Mouse (Mus musculus) intestine, embryonic 15.5 days (tissue): ENCODE measurements at regions not wholly inside any gene's neighbourhood (a gene's known extent, or its start where the extent isn't known, plus 50 kb on each side); places are given as distances from the start of the nearest gene placed in this dataset.

Experiments used
- ATAC-seq: fragments of 200-750 bp; cut with Nextera tagmentation; 2 replicates; pipeline ENCODE4 v1.8.0; 2017; ENCODE audit warnings: moderate TSS enrichment, moderate library complexity
- H3K27ac ChIP-seq: fragments of 300-500 bp; sonication (generic); 2 replicates; pipeline ENCODE4 v1.5.1; 2015; ENCODE audit warnings: mild to moderate bottlenecking, inconsistent platforms
- H3K27me3 ChIP-seq: fragments of 300-500 bp; sonication (generic); replicated peaks from 2 replicates; pipeline ENCODE4 v1.6.1; 2015; ENCODE audit warnings: inconsistent platforms
- H3K36me3 ChIP-seq: fragments of 300-500 bp; sonication (generic); 2 replicates; pipeline ENCODE4 v1.6.1; 2015; ENCODE audit warnings: inconsistent platforms
- H3K4me1 ChIP-seq: fragments of 300-500 bp; sonication (generic); replicated peaks from 2 replicates; pipeline ENCODE4 v1.6.1; 2015; ENCODE audit warnings: inconsistent platforms
- H3K4me2 ChIP-seq: fragments of 300-500 bp; sonication (generic); replicated peaks from 2 replicates; pipeline ENCODE4 v1.6.1; 2015; ENCODE audit warnings: mild to moderate bottlenecking, inconsistent platforms
- H3K4me3 ChIP-seq: fragments of 300-500 bp; sonication (generic); replicated peaks from 2 replicates; pipeline ENCODE4 v1.5.1; 2015; ENCODE audit warnings: inconsistent platforms
- H3K9ac ChIP-seq: fragments of 300-500 bp; sonication (generic); 2 replicates; pipeline ENCODE4 v1.6.1; 2015; ENCODE audit warnings: inconsistent platforms
- H3K9me3 ChIP-seq: fragments of 300-500 bp; sonication (generic); 2 replicates; pipeline ENCODE4 v1.6.1; 2016; ENCODE audit warnings: inconsistent platforms
- WGBS: fragments of 180-500 bp; shearing (Covaris S2); methylation state at CpG from one replicate; pipeline ENCODE4 v1.1.7; 2015; 5-methylcytosine and 5-hydroxymethylcytosine counted together

GRCm38 (mm10) chr16:46617544-46618335 lies 119.4 kb upstream of the Nectin3 start:
- no peak overlapping the region for H3K9ac ChIP-seq
- no peak overlapping the region for H3K27ac ChIP-seq
- H3K9me3 ChIP-seq = no peaks in the 10 kb centered on the region
- no peaks in the 10 kb centered on the region for H3K4me1 ChIP-seq
- H3K36me3 ChIP-seq = no peaks in the 10 kb centered on the region
- H3K27me3 ChIP-seq = no peaks in the 10 kb centered on the region
- WGBS = 45% methylated on average over 13 of the region's 13 CpGs
- no peak; the same call in 1 of the 2 replicates for ATAC-seq
- no peak overlapping the region for H3K4me2 ChIP-seq
- H3K4me3 ChIP-seq = no peak overlapping the region

DNA sequence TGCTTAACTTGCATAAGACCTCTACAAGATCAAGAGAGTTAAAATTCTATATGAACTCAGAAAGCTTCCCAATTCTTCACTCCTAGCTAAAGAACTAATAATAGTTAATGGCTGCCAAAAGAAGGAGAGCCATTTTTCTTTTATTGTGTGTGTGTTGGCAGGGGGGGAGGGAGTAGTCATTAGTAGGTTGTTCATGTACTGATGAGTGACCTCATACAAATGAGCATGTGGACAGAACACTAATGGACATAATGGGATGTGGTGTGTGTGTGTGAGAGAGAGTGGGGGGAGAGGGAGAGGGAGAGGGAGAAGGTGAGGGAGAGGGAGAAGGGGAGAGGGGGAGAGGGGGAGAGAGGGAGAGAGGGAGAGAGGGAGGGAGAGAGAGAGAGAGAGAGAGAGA lies 118.3 kb upstream of the Nectin3 start:
- H3K27ac ChIP-seq = no peak overlapping the region
- no peaks in the 10 kb centered on the region for H3K36me3 ChIP-seq
- H3K4me2 ChIP-seq = no peak overlapping the region
- H3K9ac ChIP-seq = no peak overlapping the region
- no peaks in the 10 kb centered on the region for H3K9me3 ChIP-seq
- H3K27me3 ChIP-seq = no peaks in the 10 kb centered on the region
- H3K4me3 ChIP-seq = no peak overlapping the region
- no peaks in the 10 kb centered on the region for H3K4me1 ChIP-seq
- no peak for ATAC-seq

DNA sequence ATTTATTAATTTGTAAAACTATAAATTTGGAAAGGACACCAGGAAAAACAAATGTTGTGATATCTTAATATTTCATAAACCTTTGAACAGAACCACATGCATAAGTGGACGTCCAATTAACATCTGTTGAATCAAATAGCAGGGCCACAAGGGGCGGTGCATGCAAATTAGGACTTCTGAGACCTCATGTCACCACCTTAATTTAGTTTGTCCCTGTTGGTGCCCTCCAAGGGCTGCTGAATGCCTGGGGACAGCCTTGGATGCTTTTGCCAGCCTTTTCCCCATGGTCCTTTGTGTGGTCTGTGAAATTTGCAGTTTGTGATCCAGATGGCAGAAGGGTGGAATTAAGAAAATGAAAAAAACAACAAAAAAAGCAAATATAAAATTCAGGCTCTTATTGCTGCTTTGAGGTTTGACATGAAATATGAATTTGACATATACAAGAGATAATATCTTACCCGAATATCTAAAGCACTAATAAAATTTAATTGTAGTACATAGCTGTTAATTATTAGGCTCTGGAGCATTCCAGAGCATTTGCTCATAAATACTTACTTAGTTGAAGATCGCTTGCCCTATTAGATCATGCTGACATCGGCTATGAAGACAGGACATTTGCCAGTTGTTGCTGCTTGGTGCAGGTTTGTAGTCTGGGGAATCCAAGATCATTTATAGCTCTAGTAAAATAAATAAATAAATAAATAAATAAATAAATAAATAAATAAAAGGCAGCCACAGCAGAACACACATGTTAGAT lies 114.9 kb upstream of the Nectin3 start:
- Histone ChIP-seq H3K27ac (no peak overlapping the region), H3K4me2 (no peak overlapping the region), H3K9me3 (no peaks in the 10 kb centered on the region), H3K4me1 (no peaks in the 10 kb centered on the region), H3K27me3 (no peaks in the 10 kb centered on the region), H3K9ac (no peak overlapping the region), H3K4me3 (no peak overlapping the region), H3K36me3 (no peaks in the 10 kb centered on the region)
- ATAC-seq = no peak
- 70% methylated on average over 5 of the region's 5 CpGs for WGBS

- Histone ChIP-seq H3K4me3 (no peak overlapping the region), H3K4me2 (no peak overlapping the region), H3K4me1 (no peaks in the 10 kb centered on the region), H3K9ac (no peak overlapping the region), H3K27ac (no peak overlapping the region), H3K36me3 (no peaks in the 10 kb centered on the region), H3K27me3 (no peaks in the 10 kb centered on the region), H3K9me3 (no peaks in the 10 kb centered on the region)
- no peak for ATAC-seq
These were observed 107.5 kb upstream of the Nectin3 start for GRCm38 (mm10) chr16:46605879-46606203.

GRCm38 (mm10) chr16:46605001-46605878 lies 106.9 kb upstream of the Nectin3 start:
- Histone ChIP-seq H3K36me3 (no peaks in the 10 kb centered on the region), H3K4me3 (no peak overlapping the region), H3K9ac (no peak overlapping the region), H3K4me2 (no peak overlapping the region), H3K27me3 (no peaks in the 10 kb centered on the region), H3K27ac (no peak overlapping the region), H3K9me3 (no peaks in the 10 kb centered on the region), H3K4me1 (no peaks in the 10 kb centered on the region)
- 51% methylated on average over 11 of the region's 11 CpGs for WGBS
- no peak for ATAC-seq

DNA sequence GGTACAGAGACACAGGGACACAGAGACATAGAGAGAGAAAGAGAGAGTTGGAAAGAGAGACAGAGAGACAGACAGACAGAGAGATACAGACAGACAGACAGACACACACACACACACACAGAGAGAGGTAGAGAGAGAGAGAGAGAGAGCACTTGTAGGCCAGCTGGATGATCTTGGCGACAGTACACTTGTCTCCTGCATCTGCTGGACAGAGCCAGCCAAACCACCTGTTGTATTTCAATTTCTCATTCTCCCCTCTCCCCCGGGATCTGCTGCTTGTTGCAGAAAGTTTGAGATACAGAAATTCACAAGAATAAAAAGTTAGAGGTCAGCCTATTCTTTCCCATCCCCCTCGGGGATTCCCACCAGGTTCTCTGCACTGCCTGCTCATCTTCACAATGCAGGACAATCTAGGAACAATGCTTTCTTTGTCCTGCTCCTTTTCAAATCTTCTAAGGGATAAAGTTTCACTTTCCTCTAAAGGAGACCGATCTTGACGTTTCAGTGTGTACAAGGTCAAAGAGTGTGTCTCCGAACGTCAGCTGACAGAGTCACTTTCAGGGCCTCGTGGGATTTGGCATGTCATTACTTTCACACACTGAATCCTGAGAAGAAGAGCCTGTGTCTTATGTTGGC lies 94.4 kb upstream of the Nectin3 start:
- Histone ChIP-seq H3K4me1 (no peaks in the 10 kb centered on the region), H3K27me3 (no peaks in the 10 kb centered on the region), H3K4me3 (no peak overlapping the region), H3K27ac (no peak overlapping the region), H3K9ac (no peak overlapping the region), H3K9me3 (no peaks in the 10 kb centered on the region), H3K36me3 (no peaks in the 10 kb centered on the region), H3K4me2 (no peak overlapping the region)
- no peak for ATAC-seq
- 34% methylated on average over 8 of the region's 8 CpGs for WGBS

GRCm38 (mm10) chr16:46587056-46587455 lies 88.7 kb upstream of the Nectin3 start:
- H3K4me1 ChIP-seq = no peaks in the 10 kb centered on the region
- H3K4me3 ChIP-seq = no peak overlapping the region
- no peak for ATAC-seq
- H3K4me2 ChIP-seq = no peak overlapping the region
- 49% methylated on average over 1 of the region's 1 CpGs for WGBS
- no peak overlapping the region for H3K9ac ChIP-seq
- H3K9me3 ChIP-seq = no peaks in the 10 kb centered on the region
- H3K27ac ChIP-seq = no peak overlapping the region
- no peaks in the 10 kb centered on the region for H3K27me3 ChIP-seq
- no peaks in the 10 kb centered on the region for H3K36me3 ChIP-seq

- no peaks in the 10 kb centered on the region for H3K27me3 ChIP-seq
- H3K4me1 ChIP-seq = 0 out of 2 replicates have a peak, but pooled peaks cover 2% of the 10 kb centered on the region
- H3K9me3 ChIP-seq = no peaks in the 10 kb centered on the region
- no peaks in the 10 kb centered on the region for H3K36me3 ChIP-seq
- no peak for ATAC-seq
- no peak overlapping the region for H3K4me2 ChIP-seq
- H3K27ac ChIP-seq = no peak overlapping the region
- H3K9ac ChIP-seq = no peak overlapping the region
- H3K4me3 ChIP-seq = no peak overlapping the region
These were observed 86.2 kb upstream of the Nectin3 start for GRCm38 (mm10) chr16:46584502-46584901.

GRCm38 (mm10) chr16:46581115-46581514 lies 82.8 kb upstream of the Nectin3 start:
- no peaks in the 10 kb centered on the region for H3K27me3 ChIP-seq
- no peak overlapping the region for H3K27ac ChIP-seq
- peak; percentile 64; the same call in 1 of the 2 replicates for ATAC-seq
- 60% methylated on average over 10 of the region's 10 CpGs for WGBS
- H3K4me3 ChIP-seq = no peak overlapping the region
- no peak overlapping the region for H3K4me2 ChIP-seq
- H3K9ac ChIP-seq = no peak overlapping the region
- H3K36me3 ChIP-seq = no peaks in the 10 kb centered on the region
- 0 out of 2 replicates have a peak, but pooled peaks cover 2% of the 10 kb centered on the region for H3K4me1 ChIP-seq
- no peaks in the 10 kb centered on the region for H3K9me3 ChIP-seq

GRCm38 (mm10) chr16:46574221-46574620 lies 75.9 kb upstream of the Nectin3 start:
- ATAC-seq = no peak
- H3K9me3 ChIP-seq = no peaks in the 10 kb centered on the region
- no peaks in the 10 kb centered on the region for H3K27me3 ChIP-seq
- H3K4me3 ChIP-seq = no peak overlapping the region
- H3K9ac ChIP-seq = no peak overlapping the region
- H3K36me3 ChIP-seq = no peaks in the 10 kb centered on the region
- no peak overlapping the region for H3K27ac ChIP-seq
- H3K4me2 ChIP-seq = no peak overlapping the region
- 74% methylated on average over 6 of the region's 6 CpGs for WGBS
- no peaks in the 10 kb centered on the region for H3K4me1 ChIP-seq

DNA sequence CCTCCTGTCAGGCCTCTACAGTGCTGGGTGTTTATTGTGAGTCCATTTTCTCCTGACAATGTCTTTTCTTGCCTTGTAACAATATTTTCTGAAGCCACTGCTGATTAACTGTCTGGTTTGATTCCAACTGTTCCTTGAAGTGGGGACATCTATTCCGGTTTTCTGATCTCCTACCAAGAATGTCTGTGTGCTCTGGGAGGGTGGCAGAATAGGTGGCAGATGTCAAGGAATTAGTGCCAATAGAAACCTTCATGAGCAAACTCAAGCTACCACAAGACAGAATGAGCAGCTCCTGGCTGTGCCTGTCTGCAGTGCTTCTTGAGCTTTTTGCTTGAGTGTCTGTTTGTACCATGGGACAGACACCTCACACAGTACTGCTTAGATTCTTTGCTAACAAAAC lies 69.1 kb upstream of the Nectin3 start:
- H3K36me3 ChIP-seq = no peaks in the 10 kb centered on the region
- no peaks in the 10 kb centered on the region for H3K9me3 ChIP-seq
- H3K27me3 ChIP-seq = no peaks in the 10 kb centered on the region
- no peak overlapping the region for H3K9ac ChIP-seq
- WGBS = 91% methylated on average over 1 of the region's 1 CpGs
- H3K4me3 ChIP-seq = no peak overlapping the region
- H3K27ac ChIP-seq = no peak overlapping the region
- H3K4me1 ChIP-seq = no peaks in the 10 kb centered on the region
- no peak overlapping the region for H3K4me2 ChIP-seq
- ATAC-seq = no peak

DNA sequence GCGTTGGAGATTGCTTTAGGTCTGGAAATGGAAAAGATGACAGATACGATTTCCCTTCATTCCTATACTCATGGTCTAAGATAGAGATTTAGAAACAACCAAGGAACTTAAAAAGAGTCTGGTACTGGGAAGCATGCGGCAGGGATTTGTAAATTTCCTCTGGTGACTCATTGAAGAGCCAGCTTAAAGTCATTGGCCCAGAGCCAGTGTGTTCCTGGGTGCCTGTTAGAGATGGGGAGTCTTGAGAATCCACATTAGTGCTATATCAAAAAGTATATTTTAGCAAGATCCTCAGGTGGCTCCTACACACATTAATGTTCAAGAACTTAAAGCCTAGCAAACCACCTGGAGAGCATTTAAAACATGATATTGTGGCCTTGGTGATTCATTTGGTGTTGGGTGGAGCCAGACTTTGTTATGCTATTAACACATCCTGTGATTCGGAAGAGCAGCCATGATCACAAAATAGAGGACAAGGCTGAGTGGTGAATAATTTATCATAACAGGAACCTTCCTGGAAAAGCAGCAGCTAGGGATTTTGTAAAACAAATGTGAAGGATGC lies 67.8 kb upstream of the Nectin3 start:
- Histone ChIP-seq H3K4me2 (no peak overlapping the region), H3K9ac (no peak overlapping the region), H3K27ac (no peak overlapping the region), H3K4me3 (no peak overlapping the region), H3K9me3 (no peaks in the 10 kb centered on the region), H3K36me3 (no peaks in the 10 kb centered on the region), H3K4me1 (no peaks in the 10 kb centered on the region), H3K27me3 (no peaks in the 10 kb centered on the region)
- no peak for ATAC-seq
- WGBS = 64% methylated on average over 4 of the region's 4 CpGs
